Mouse (Mus musculus): ENCODE data around the gene Foxred2. TPM values are rescaled to one million over a fixed set of nuclear protein-coding genes. Genes with fewer than 3 reads are reported as not detected.

Gene Foxred2
- total and polyA plus RNA-seq, 3 experiments: 9.9 to 12.2 TPM; not detected in 1

- Histone ChIP-seq H3K36me3 (ENCODE audit: control insufficient read depth in 1 of 2, insufficient read depth in 2 of 2, low read length in 2 of 2) (peaks cover 0 to 7% of the 10 kb centered on the region in 2 experiments; a peak in 2 of 4 replicates), H3K4me1 (ENCODE audit: control insufficient read depth in 1 of 2, insufficient read depth in 2 of 2, low read length in 2 of 2) (no peaks in the 10 kb centered on the region), H3K27me3 (ENCODE audit: control insufficient read depth in 1 of 2, insufficient read depth in 2 of 2, low read length in 2 of 2) (no peaks in the 10 kb centered on the region), H3K4me3 (ENCODE audit: control insufficient read depth in 1 of 2, insufficient read depth in 1 of 2, low read depth in 2 of 2, low read length in 2 of 2) (no peak overlapping the region), H3K27ac (ENCODE audit: control insufficient read depth, low read depth, low read length) (no peak overlapping the region), H3K79me2 (ENCODE audit: control insufficient read depth, insufficient read depth, low read length, poor library complexity) (no peaks in the 10 kb centered on the region), H3K9me3 (replicated peaks; ENCODE audit: insufficient read depth, low read length) (no peaks in the 10 kb centered on the region), H3K9ac (ENCODE audit: control insufficient read depth, low read depth, low read length, poor library complexity, severe bottlenecking) (no peak overlapping the region)
- peak; percentile 88 for DNase-seq (ENCODE audit: low read depth, low spot score)
- no peak for TF ChIP-seq MXI1 (IDR thresholded peaks at IDR 0.05; ENCODE audit: low read depth, low read length)
- no peak for TF ChIP-seq GATA1 (IDR thresholded peaks at IDR 0.05; ENCODE audit: low read depth, low read length)
- TF ChIP-seq POLR2AphosphoS2 (IDR thresholded peaks at IDR 0.05; ENCODE audit: low read length): no peak
- TF ChIP-seq E2F4 (IDR thresholded peaks at IDR 0.05; ENCODE audit: borderline replicate concordance, low read depth, low read length): no peak
- peak; percentile 84 to 92 (median 89) for TF ChIP-seq CTCF (IDR thresholded peaks at IDR 0.05 in 2 of 3, conservative IDR thresholded peaks at IDR 0.05 in 1 of 3; ENCODE audit: control insufficient read depth in 1 of 3, insufficient read depth in 1 of 3, low read depth in 2 of 3, low read length in 3 of 3, poor library complexity in 1 of 3, severe bottlenecking in 1 of 3)
- peak; percentile 56; the same call in 1 of the 2 replicates for TF ChIP-seq SIN3A (IDR thresholded peaks at IDR 0.05; ENCODE audit: low read length)
- no peak for TF ChIP-seq CHD2 (IDR thresholded peaks at IDR 0.05; ENCODE audit: low read length)
- TF ChIP-seq SMC3 (IDR thresholded peaks at IDR 0.05; ENCODE audit: low read depth, low read length): peak; percentile 86
- TF ChIP-seq POLR2AphosphoS5 (IDR thresholded peaks at IDR 0.05; ENCODE audit: borderline replicate concordance, low read depth, low read length): no peak
- TF ChIP-seq MEF2A (IDR thresholded peaks at IDR 0.05; ENCODE audit: extremely low read depth, insufficient replicate concordance, low read depth, low read length, poor library complexity, severe bottlenecking): no peak
- no peak for TF ChIP-seq MAFK (IDR thresholded peaks at IDR 0.05; ENCODE audit: borderline replicate concordance, low read depth, low read length)
- peak; percentile 79 for TF ChIP-seq ZC3H11A (IDR thresholded peaks at IDR 0.05; ENCODE audit: low read depth, low read length)
- TF ChIP-seq RAD21 (IDR thresholded peaks at IDR 0.05; ENCODE audit: low read depth, low read length): peak; percentile 86
- TF ChIP-seq ZNF384 (IDR thresholded peaks at IDR 0.05; ENCODE audit: low read depth, low read length): peak; percentile 74
Measured at GRCm38 (mm10) chr15:77916851-77917544, 39.5 kb downstream of the Foxred2 start.

GRCm38 (mm10) chr15:77915287-77915686 lies 41.2 kb downstream of the Foxred2 start:
- no peak for DNase-seq (ENCODE audit: low read depth, low spot score)
- no peaks in the 10 kb centered on the region for H3K9me3 ChIP-seq (replicated peaks; ENCODE audit: insufficient read depth, low read length)
- H3K36me3 ChIP-seq (ENCODE audit: control insufficient read depth in 1 of 2, insufficient read depth in 2 of 2, low read length in 2 of 2): peaks cover 0 to 5% of the 10 kb centered on the region in 2 experiments; a peak in 2 of 4 replicates
- no peaks in the 10 kb centered on the region for H3K79me2 ChIP-seq (ENCODE audit: control insufficient read depth, insufficient read depth, low read length, poor library complexity)
- no peaks in the 10 kb centered on the region for H3K27me3 ChIP-seq (ENCODE audit: control insufficient read depth in 1 of 2, insufficient read depth in 2 of 2, low read length in 2 of 2)
- H3K4me3 ChIP-seq (ENCODE audit: control insufficient read depth in 1 of 2, insufficient read depth in 1 of 2, low read depth in 2 of 2, low read length in 2 of 2): no peak overlapping the region
- H3K9ac ChIP-seq (ENCODE audit: control insufficient read depth, low read depth, low read length, poor library complexity, severe bottlenecking): no peak overlapping the region
- H3K4me1 ChIP-seq (ENCODE audit: control insufficient read depth in 1 of 2, insufficient read depth in 2 of 2, low read length in 2 of 2): no peaks in the 10 kb centered on the region
- TF ChIP-seq NELFE (IDR thresholded peaks at IDR 0.05; ENCODE audit: low read depth, low read length) (no peak), ZKSCAN1 (IDR thresholded peaks at IDR 0.05; ENCODE audit: low read depth, low read length) (peak; percentile 98)
- no peak overlapping the region for H3K27ac ChIP-seq (ENCODE audit: control insufficient read depth, low read depth, low read length)
